Mouse (Mus musculus) monocyte, adult 5-6 weeks (primary cell): ENCODE data around the gene Cenpu. TPM values are rescaled to one million over a fixed set of nuclear protein-coding genes. Genes with fewer than 3 reads are reported as not detected.

Experiments
- ATAC-seq: fragments of 153-309, 156-312 bp; replicated peaks from 2 replicates; pipeline ENCODE4 v1.8.0; 2017; ENCODE audit warnings: mild to moderate bottlenecking; ENCODE audit not compliant: low TSS enrichment, insufficient number of reproducible peaks, severe bottlenecking, poor library complexity, low FRiP score
- total RNA-seq: library from RNA; stranded (forward); fragments of 200-1000, 200-491, 200-594 nt; gene quantifications from 3 replicates; pipeline ENCODE4 v1.2.3, GENCODE M21; 2017

The Cenpu gene
- total RNA-seq, 1 experiment from 2014 or later: 12.8 TPM

GRCm38 (mm10) chr8:46622446-46623270 is 70.8 kb downstream of the Cenpu start:
- no peak for ATAC-seq

- ATAC-seq: 0 out of 2 replicates have a peak, but pooled peaks have one; percentile 30
These were observed 73.3 kb downstream of the Cenpu start for GRCm38 (mm10) chr8:46625166-46625565.

GRCm38 (mm10) chr8:46626642-46627041 is 74.8 kb downstream of the Cenpu start:
- no peak for ATAC-seq

GRCm38 (mm10) chr8:46627881-46628280 is 76.1 kb downstream of the Cenpu start:
- 0 out of 2 replicates have a peak, but pooled peaks have one; percentile 48 for ATAC-seq

- no peak for ATAC-seq
These were observed 76.8 kb downstream of the Cenpu start for GRCm38 (mm10) chr8:46628645-46629044.

Other genes with a start within 250 kb of the Cenpu start
- 48.7 to 59.9 TPM (median 49.7 TPM) in 3 replicates for gene Acsl1, start 81.0 kb upstream of the Cenpu start, total RNA-seq
- 9.7 to 18.1 TPM (median 9.7 TPM) in 3 replicates for gene Primpol, start 65.2 kb downstream of the Cenpu start, total RNA-seq
- 73.4 to 163 TPM (median 146 TPM) in 3 replicates for gene Casp3, start 65.3 kb downstream of the Cenpu start, total RNA-seq
- gene Irf2, start 187.7 kb downstream of the Cenpu start, total RNA-seq: 109 to 271 TPM (median 146 TPM) in 3 replicates